ENCODE assay signal across 8 mouse cellular contexts in the genomic region with DNA sequence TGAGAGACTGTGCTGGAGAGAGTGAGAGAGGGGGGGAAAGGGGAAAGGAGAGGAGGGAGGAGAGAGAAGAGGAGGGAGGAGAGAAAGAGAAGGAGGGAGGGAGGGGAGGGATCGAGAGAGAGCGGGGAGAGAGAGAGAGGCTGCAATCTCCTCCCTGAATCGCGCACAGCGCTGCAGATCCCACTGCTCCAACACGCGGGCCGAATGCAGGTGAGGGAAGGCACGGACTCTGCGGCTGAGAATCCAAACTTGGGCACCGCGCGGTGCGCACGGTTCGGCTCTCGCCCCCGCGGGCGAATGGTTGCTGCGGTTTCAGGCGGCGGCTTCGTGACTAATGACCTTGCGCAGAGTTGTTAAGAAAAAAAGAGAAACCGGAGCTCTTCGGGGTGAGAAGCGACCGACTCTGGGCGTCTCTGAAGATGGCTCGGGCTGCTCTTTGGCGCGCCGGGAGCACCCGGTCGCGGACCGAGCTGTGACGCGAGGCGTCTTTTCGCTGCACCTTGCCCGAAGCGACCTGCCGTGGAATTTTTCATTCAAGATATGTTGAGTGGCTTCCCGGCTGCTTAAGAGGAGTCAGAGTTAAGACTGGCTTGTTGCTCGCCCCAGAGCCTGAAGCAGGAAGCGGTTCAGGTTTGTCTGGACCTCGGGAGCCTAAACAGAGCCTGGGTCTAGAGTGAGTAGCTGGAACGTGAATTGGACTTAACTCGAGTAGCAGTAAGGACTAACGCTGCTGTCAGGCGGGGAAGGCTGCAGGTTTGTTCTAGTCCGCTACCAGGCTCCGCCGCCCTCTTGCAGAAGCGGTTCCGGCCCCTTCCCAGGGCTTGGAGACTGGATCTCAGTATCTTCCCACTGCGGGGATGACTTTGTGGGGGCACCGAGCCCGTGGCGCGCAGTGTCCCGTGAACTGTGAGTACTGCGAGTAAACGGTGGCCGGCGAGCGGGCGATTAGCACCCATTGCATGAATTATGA. TPM values are rescaled to one million over a fixed set of nuclear protein-coding genes. Genes with fewer than 3 reads are reported as not detected.
DNase-seq lines count a peak whose midpoint lies in the region; ATAC-seq and TF ChIP-seq lines count a peak whose summit lies in the region.

A gene (plus strand): TSS at position 62 of the 970 bp plus-strand sequence.

- peak within 1 kb of the TSS; percentile 65 for H3K4me3 ChIP-seq in forebrain, embryonic 14.5 days (ENCODE audit: low read depth, low read length)
- H3K4me3 ChIP-seq in heart, embryonic 15.5 days, result peak within 1 kb of the TSS; percentile 68
- peak within 1 kb of the TSS; percentile 60 for H3K4me3 ChIP-seq in lung, embryonic 14.5 days (ENCODE audit: low read depth, low read length)

- DNase-seq in ES-CJ7 (ENCODE audit: low read depth, low spot score), result peak; percentile 72
- DNase-seq in forebrain, embryonic 14.5 days (ENCODE audit: low spot score), result peak; percentile 84
- peak; percentile 49 to 66 for DNase-seq in kidney, postnatal 4 days
- peak; percentile 62 for DNase-seq in lung, embryonic 14.5 days
- DNase-seq in ovary, adult 18-20 months (ENCODE audit: low spot score), result peak; percentile 33
- DNase-seq in urinary bladder, adult 2 months (ENCODE audit: low spot score), result peak; percentile 66

- no peaks in the 10 kb centered on the region for H3K27me3 ChIP-seq in forebrain, embryonic 14.5 days (replicated peaks; ENCODE audit: control insufficient read depth, insufficient read depth, low read length)
- no peaks in the 10 kb centered on the region for H3K27me3 ChIP-seq in heart, embryonic 15.5 days
- H3K27me3 ChIP-seq in lung, embryonic 14.5 days (ENCODE audit: insufficient read depth, low read length), result peaks cover 21% of the 10 kb centered on the region

- H3K4me2 ChIP-seq in forebrain, embryonic 14.5 days (ENCODE audit: low read length), result peak within 1 kb of the TSS; percentile 96
- peak within 1 kb of the TSS; percentile 91 for H3K4me2 ChIP-seq in heart, embryonic 15.5 days
- peak within 1 kb of the TSS; percentile 94 for H3K4me2 ChIP-seq in lung, embryonic 14.5 days

- no peak for TF ChIP-seq CTCF in lung, embryonic 14.5 days (IDR thresholded peaks at IDR 0.05; ENCODE audit: low read depth)

- no peaks in the 10 kb centered on the region for H3K9me3 ChIP-seq in forebrain, embryonic 14.5 days (replicated peaks; ENCODE audit: control insufficient read depth, low read length)
- H3K9me3 ChIP-seq in heart, embryonic 15.5 days (replicated peaks), result no peaks in the 10 kb centered on the region
- H3K9me3 ChIP-seq in lung, embryonic 14.5 days (ENCODE audit: low read depth, low read length), result no peaks in the 10 kb centered on the region

- H3K4me1 ChIP-seq in forebrain, embryonic 14.5 days (ENCODE audit: control insufficient read depth, insufficient read depth, low read length), result peaks cover 12% of the 10 kb centered on the region
- H3K4me1 ChIP-seq in heart, embryonic 15.5 days (replicated peaks), result 0 out of 2 replicates have a peak, but pooled peaks cover 9% of the 10 kb centered on the region
- H3K4me1 ChIP-seq in lung, embryonic 14.5 days (ENCODE audit: insufficient read depth), result no peaks in the 10 kb centered on the region

- peak within 1 kb of the TSS; percentile 86 for H3K27ac ChIP-seq in forebrain, embryonic 14.5 days (ENCODE audit: low read depth, low read length)
- peak within 1 kb of the TSS; percentile 95 for H3K27ac ChIP-seq in heart, embryonic 15.5 days
- peak within 1 kb of the TSS; percentile 91 for H3K27ac ChIP-seq in lung, embryonic 14.5 days (ENCODE audit: low read depth)

- 0 out of 2 replicates have a peak, but pooled peaks have one; percentile 4 for ATAC-seq in cerebellum, adult (ENCODE audit: insufficient number of reproducible peaks, low FRiP score, low TSS enrichment)
- peak; percentile 26 for ATAC-seq in forebrain, embryonic 14.5 days
- ATAC-seq in heart, embryonic 15.5 days (replicated peaks; ENCODE audit: insufficient number of reproducible peaks, insufficient read depth, low FRiP score, low read depth), result peak; percentile 38
- ATAC-seq in lung, embryonic 14.5 days (ENCODE audit: insufficient read depth), result peak; percentile 13; the same call in 1 of the 2 replicates

- H3K9ac ChIP-seq in forebrain, embryonic 14.5 days (ENCODE audit: low read length), result peak within 1 kb of the TSS; percentile 74
- peak within 1 kb of the TSS; percentile 82 for H3K9ac ChIP-seq in heart, embryonic 15.5 days
- H3K9ac ChIP-seq in lung, embryonic 14.5 days, result peak within 1 kb of the TSS; percentile 67

- H3K36me3 ChIP-seq in forebrain, embryonic 14.5 days (ENCODE audit: control insufficient read depth, insufficient read depth, low read length), result no peaks in the 10 kb centered on the region
- H3K36me3 ChIP-seq in heart, embryonic 15.5 days, result no peaks in the 10 kb centered on the region
- no peaks in the 10 kb centered on the region for H3K36me3 ChIP-seq in lung, embryonic 14.5 days (ENCODE audit: insufficient read depth)

- WGBS in forebrain, embryonic 14.5 days, result under 1% methylated on average over 69 of the region's 70 CpGs
- WGBS in heart, embryonic 15.5 days, result under 1% methylated on average over 70 of the region's 70 CpGs
- WGBS in lung, embryonic 14.5 days, result under 1% methylated on average over 70 of the region's 70 CpGs

RNA-seq across cellular contexts. Expression of the gene that starts here (rescaled TPM):
- 8.3 and 10.7 TPM in 2 replicates for polyA plus RNA-seq in forebrain, embryonic 14.5 days (2014; fragmentation: Nextera tagmentation; extraction: Ambion mirVana)
- polyA plus RNA-seq in heart, embryonic 15.5 days (2015; fragmentation: Nextera tagmentation; extraction: Ambion mirVana), result 21.1 and 21.8 TPM in 2 replicates
- 4.1 and 4.5 TPM in 2 replicates for polyA plus RNA-seq in lung, embryonic 14.5 days (2014; fragmentation: Nextera tagmentation; extraction: Ambion mirVana)
- polyA plus RNA-seq in urinary bladder, adult 2 months (2012; rRNA removed), result 31.7 and 41.8 TPM in 2 replicates

Comparison
In these comparisons a context has a peak if more than half of its experiments do, and no peak if none do; other contexts are left out.
1. Peak in every context shown above with its lines: DNase-seq, ATAC-seq, H3K4me3 ChIP-seq and H3K27ac ChIP-seq.
2. DNase-seq: peak in every context shown above with its lines; median percentile 84 in forebrain, embryonic 14.5 days; 72 in ES-CJ7; 66 in urinary bladder, adult 2 months; 62 in lung, embryonic 14.5 days; 58 in kidney, postnatal 4 days; 33 in ovary, adult 18-20 months.